Mouse (Mus musculus) heart, embryonic 11.5 days (tissue): Measurements from ENCODE around the gene Msrb2. TPM values are rescaled to one million over a fixed set of nuclear protein-coding genes. Genes with fewer than 3 reads are reported as not detected.

Experiments used
- ATAC-seq: fragments of 200-750 bp; cut with Nextera tagmentation; replicated peaks from 2 replicates; pipeline ENCODE4 v1.8.0; 2017; ENCODE audit warnings: moderate library complexity; ENCODE audit not compliant: insufficient number of reproducible peaks, low FRiP score, low TSS enrichment
- H3K27ac ChIP-seq: fragments of 300-500 bp; sonication (generic); 2 replicates; pipeline ENCODE4 v1.5.1; 2014; ENCODE audit warnings: mild to moderate bottlenecking, low read depth, low read length
- H3K27me3 ChIP-seq: fragments of 300-500 bp; sonication (generic); 2 replicates; pipeline ENCODE4 v1.6.1; 2014; ENCODE audit warnings: mild to moderate bottlenecking, low read length, mixed read lengths; ENCODE audit not compliant: control insufficient read depth, insufficient read depth
- H3K36me3 ChIP-seq: fragments of 300-500 bp; sonication (generic); 2 replicates; pipeline ENCODE4 v1.6.1; 2014; ENCODE audit warnings: mild to moderate bottlenecking, low read length, moderate library complexity, mixed read lengths; ENCODE audit not compliant: control insufficient read depth, insufficient read depth
- H3K4me1 ChIP-seq: fragments of 300-500 bp; sonication (generic); 2 replicates; pipeline ENCODE4 v1.6.1; 2014; ENCODE audit warnings: low read length; ENCODE audit not compliant: control insufficient read depth, insufficient read depth
- H3K4me2 ChIP-seq: fragments of 300-500 bp; sonication (generic); 2 replicates; pipeline ENCODE4 v1.6.1; 2014; ENCODE audit warnings: mild to moderate bottlenecking, moderate library complexity
- H3K4me3 ChIP-seq: fragments of 300-500 bp; sonication (generic); 2 replicates; pipeline ENCODE4 v1.5.1; 2014; ENCODE audit warnings: low read depth, low read length
- H3K9ac ChIP-seq: fragments of 300-500 bp; sonication (generic); 2 replicates; pipeline ENCODE4 v1.6.1; 2014; ENCODE audit warnings: mild to moderate bottlenecking, low read depth, low read length, moderate library complexity
- H3K9me3 ChIP-seq: fragments of 300-500 bp; sonication (generic); replicated peaks from 2 replicates; pipeline ENCODE4 v1.6.1; 2016; ENCODE audit warnings: low read length; ENCODE audit not compliant: control insufficient read depth
- WGBS: fragments of 180-500 bp; shearing (Covaris S2); extraction: QIAGEN DNeasy Blood & Tissue Kit; methylation state at CpG from one replicate; pipeline ENCODE4 v1.1.7; 2014; ENCODE audit not compliant: insufficient replicate concordance; 5-methylcytosine and 5-hydroxymethylcytosine counted together
- polyA plus RNA-seq: library from polyadenylated mRNA; unstranded; fragments of >200 nt; fragmentation: Nextera tagmentation; extraction: Ambion mirVana; gene quantifications from 2 replicates; pipeline ENCODE4 v1.2.1, GENCODE M21; 2014

Msrb2 gene
- polyA plus RNA-seq, 1 experiment from 2014 or later: 27.1 TPM

- H3K4me1 ChIP-seq: no peaks in the 10 kb centered on the region
- no peaks in the 10 kb centered on the region for H3K9me3 ChIP-seq
- H3K27me3 ChIP-seq: no peaks in the 10 kb centered on the region
- WGBS: 58% methylated on average over 1 of the region's 1 CpGs
- H3K27ac ChIP-seq: no peak overlapping the region
- no peak overlapping the region for H3K9ac ChIP-seq
- ATAC-seq: no peak
- no peaks in the 10 kb centered on the region for H3K36me3 ChIP-seq
- H3K4me3 ChIP-seq: no peak overlapping the region
- H3K4me2 ChIP-seq: no peak overlapping the region
Observed at GRCm38 (mm10) chr2:19382206-19382605, 11.0 kb downstream of the Msrb2 start.

- no peak for ATAC-seq
- Histone ChIP-seq H3K27me3 (no peaks in the 10 kb centered on the region), H3K4me3 (no peak overlapping the region), H3K36me3 (no peaks in the 10 kb centered on the region), H3K4me1 (no peaks in the 10 kb centered on the region), H3K9me3 (no peaks in the 10 kb centered on the region), H3K27ac (no peak overlapping the region), H3K9ac (no peak overlapping the region), H3K4me2 (no peak overlapping the region)
- 62% methylated on average over 4 of the region's 4 CpGs for WGBS
Observed at GRCm38 (mm10) chr2:19383006-19383405, 11.8 kb downstream of the Msrb2 start.

- Histone ChIP-seq H3K9me3 (no peaks in the 10 kb centered on the region), H3K27me3 (no peaks in the 10 kb centered on the region), H3K4me3 (no peak overlapping the region), H3K9ac (no peak overlapping the region), H3K36me3 (no peaks in the 10 kb centered on the region), H3K27ac (no peak overlapping the region), H3K4me2 (no peak overlapping the region), H3K4me1 (no peaks in the 10 kb centered on the region)
- 81% methylated on average over 5 of the region's 5 CpGs for WGBS
- no peak for ATAC-seq
Observed at GRCm38 (mm10) chr2:19385772-19386171, 14.5 kb downstream of the Msrb2 start.

- Histone ChIP-seq H3K4me3 (no peak overlapping the region), H3K27ac (no peak overlapping the region), H3K9ac (no peak overlapping the region), H3K27me3 (no peaks in the 10 kb centered on the region), H3K4me2 (no peak overlapping the region), H3K36me3 (no peaks in the 10 kb centered on the region), H3K9me3 (no peaks in the 10 kb centered on the region), H3K4me1 (no peaks in the 10 kb centered on the region)
- no peak for ATAC-seq
- 80% methylated on average over 12 of the region's 12 CpGs for WGBS
Observed at GRCm38 (mm10) chr2:19388329-19389103, 17.3 kb downstream of the Msrb2 start.

- H3K4me2 ChIP-seq: no peak overlapping the region
- H3K27ac ChIP-seq: no peak overlapping the region
- no peak overlapping the region for H3K9ac ChIP-seq
- H3K4me1 ChIP-seq: no peaks in the 10 kb centered on the region
- no peaks in the 10 kb centered on the region for H3K36me3 ChIP-seq
- H3K27me3 ChIP-seq: no peaks in the 10 kb centered on the region
- H3K9me3 ChIP-seq: no peaks in the 10 kb centered on the region
- WGBS: 49% methylated on average over 7 of the region's 7 CpGs
- ATAC-seq: no peak
- H3K4me3 ChIP-seq: no peak overlapping the region
Observed at GRCm38 (mm10) chr2:19390411-19391143, 19.3 kb downstream of the Msrb2 start.

GRCm38 (mm10) chr2:19391649-19392048 lies 20.4 kb downstream of the Msrb2 start:
- Histone ChIP-seq H3K27me3 (no peaks in the 10 kb centered on the region), H3K36me3 (no peaks in the 10 kb centered on the region), H3K27ac (no peak overlapping the region), H3K9me3 (no peaks in the 10 kb centered on the region), H3K4me3 (no peak overlapping the region), H3K4me1 (no peaks in the 10 kb centered on the region), H3K9ac (no peak overlapping the region), H3K4me2 (no peak overlapping the region)
- no peak for ATAC-seq
- WGBS: 79% methylated on average over 3 of the region's 3 CpGs

- H3K4me2 ChIP-seq: no peak overlapping the region
- no peak for ATAC-seq
- no peak overlapping the region for H3K27ac ChIP-seq
- no peaks in the 10 kb centered on the region for H3K27me3 ChIP-seq
- H3K9me3 ChIP-seq: no peaks in the 10 kb centered on the region
- H3K4me1 ChIP-seq: no peaks in the 10 kb centered on the region
- peaks cover 2% of the 10 kb centered on the region; the same call in 1 of the 2 replicates for H3K36me3 ChIP-seq
- no peak overlapping the region for H3K9ac ChIP-seq
- H3K4me3 ChIP-seq: no peak overlapping the region
- 40% methylated on average over 2 of the region's 2 CpGs for WGBS
Observed at GRCm38 (mm10) chr2:19392793-19393192, 21.6 kb downstream of the Msrb2 start.

GRCm38 (mm10) chr2:19405409-19405808 lies 34.2 kb downstream of the Msrb2 start:
- Histone ChIP-seq H3K9me3 (no peaks in the 10 kb centered on the region), H3K9ac (no peak overlapping the region), H3K36me3 (no peaks in the 10 kb centered on the region), H3K27ac (no peak overlapping the region), H3K27me3 (no peaks in the 10 kb centered on the region), H3K4me1 (no peaks in the 10 kb centered on the region), H3K4me3 (no peak overlapping the region), H3K4me2 (no peak overlapping the region)
- ATAC-seq: no peak
- 63% methylated on average over 5 of the region's 5 CpGs for WGBS
